Mouse (Mus musculus) liver, postnatal 0 days (tissue): ENCODE results near the gene 1600002K03Rik. TPM values are rescaled to one million over a fixed set of nuclear protein-coding genes. Genes with fewer than 3 reads are reported as not detected.

ENCODE experiments used
- ATAC-seq: fragments of 200-750 bp; cut with Nextera tagmentation; 2 replicates; pipeline ENCODE4 v1.8.0; 2017; ENCODE audit warnings: mild to moderate bottlenecking, moderate library complexity
- DNase-seq: peaks from one replicate; pipeline ENCODE4 v3.0.0-alpha.2; 2016
- H3K27ac ChIP-seq: fragments of 300-500 bp; sonication (generic); 2 replicates; pipeline ENCODE4 v1.5.1; 2014; ENCODE audit warnings: antibody characterized with exemption, moderate library complexity, mild to moderate bottlenecking, low read depth
- H3K27me3 ChIP-seq: fragments of 300-500 bp; sonication (generic); 2 replicates; pipeline ENCODE4 v1.6.1; 2014; ENCODE audit warnings: low read length, control low read depth, mixed read lengths; ENCODE audit not compliant: insufficient read depth
- H3K36me3 ChIP-seq: fragments of 300-500 bp; sonication (generic); replicated peaks from 2 replicates; pipeline ENCODE4 v1.6.1; 2014; ENCODE audit warnings: mild to moderate bottlenecking, control low read depth, low read length, moderate library complexity, mixed read lengths; ENCODE audit not compliant: insufficient read depth
- H3K4me1 ChIP-seq: fragments of 300-500 bp; sonication (generic); 2 replicates; pipeline ENCODE4 v1.6.1; 2014; ENCODE audit warnings: antibody characterized with exemption, mild to moderate bottlenecking, control low read depth; ENCODE audit not compliant: insufficient read depth
- H3K4me2 ChIP-seq: fragments of 300-500 bp; sonication (generic); 2 replicates; pipeline ENCODE4 v1.6.1; 2014; ENCODE audit warnings: low read depth, mild to moderate bottlenecking, low read length, moderate library complexity, mixed read lengths
- H3K4me3 ChIP-seq: fragments of 300-500 bp; sonication (generic); 2 replicates; pipeline ENCODE4 v1.5.1; 2014; ENCODE audit warnings: low read depth, low read length
- H3K9ac ChIP-seq: fragments of 300-500 bp; sonication (generic); replicated peaks from 2 replicates; pipeline ENCODE4 v1.6.1; 2014; ENCODE audit warnings: mild to moderate bottlenecking, moderate library complexity
- H3K9me3 ChIP-seq: fragments of 300-500 bp; sonication (generic); 2 replicates; pipeline ENCODE4 v1.6.1; 2016; ENCODE audit warnings: mild to moderate bottlenecking, control low read depth, low read length, mixed read lengths
- CTCF ChIP-seq: sonication (generic); IDR thresholded peaks from 2 replicates; pipeline ENCODE4 v1.5.1; 2016; ENCODE audit warnings: antibody characterized with exemption, low read depth
- EP300 ChIP-seq: IDR thresholded peaks from 2 replicates; pipeline ENCODE4 v1.6.1; 2016; ENCODE audit warnings: antibody characterized with exemption, low read depth, mild to moderate bottlenecking
- WGBS: fragments of 180-500 bp; shearing (Covaris S2); extraction: QIAGEN DNeasy Blood & Tissue Kit; methylation state at CpG from one replicate; pipeline ENCODE4 v1.1.7; 2014; ENCODE audit not compliant: insufficient replicate concordance; 5-methylcytosine and 5-hydroxymethylcytosine counted together
- polyA plus RNA-seq: library from polyadenylated mRNA; unstranded; fragments of >200 nt; fragmentation: Nextera tagmentation; extraction: Ambion mirVana; gene quantifications from 2 replicates; pipeline ENCODE4 v1.2.1, GENCODE M21; 2015

The 1600002K03Rik gene
- polyA plus RNA-seq, 1 experiment from 2014 or later, result 6.8 TPM

DNA sequence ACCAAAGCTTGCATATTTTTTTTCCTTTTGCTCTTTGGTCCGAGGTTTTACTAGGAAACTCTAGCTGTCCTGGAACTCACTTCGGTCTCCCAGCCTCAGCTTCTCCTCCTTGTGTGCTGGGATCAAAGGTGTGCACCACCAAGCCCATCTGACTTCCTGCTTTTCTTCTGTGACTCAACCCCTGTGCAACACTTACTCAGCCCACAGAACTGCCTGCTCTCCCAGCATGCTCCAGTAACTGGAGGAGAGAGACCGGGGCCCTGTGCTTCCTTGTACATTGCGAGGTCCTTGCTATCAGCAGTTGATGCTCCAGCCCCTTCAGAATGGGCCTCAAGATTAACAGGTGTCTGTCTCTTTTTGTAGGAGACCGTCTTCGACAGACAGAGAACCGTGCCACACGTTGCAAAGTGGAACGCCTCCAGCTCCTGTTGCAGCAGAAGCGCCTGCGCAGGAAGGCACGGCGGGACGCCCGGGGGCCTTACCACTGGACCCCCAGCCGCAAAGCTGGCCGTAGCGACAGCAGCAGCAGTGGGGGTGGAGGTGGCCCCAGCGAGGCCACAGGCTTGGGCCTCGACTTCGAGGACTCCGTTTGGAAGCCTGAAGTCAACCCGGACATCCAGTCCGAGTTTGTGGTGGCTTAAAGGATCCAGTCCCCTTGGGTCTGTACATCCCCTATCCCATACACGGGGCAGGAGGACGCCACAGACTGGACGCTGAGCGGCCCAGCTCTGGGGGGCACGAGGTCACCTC lies 16.6 kb upstream of the 1600002K03Rik start:
- peaks cover 76% of the 10 kb centered on the region for H3K4me1 ChIP-seq
- peak overlapping the region; percentile 92 for H3K27ac ChIP-seq
- no peak overlapping the region for H3K9ac ChIP-seq
- ATAC-seq, result no peak
- 80% methylated on average over 29 of the region's 29 CpGs for WGBS
- no peak overlapping the region for H3K4me2 ChIP-seq
- TF ChIP-seq CTCF (no peak), EP300 (no peak)
- H3K9me3 ChIP-seq, result no peaks in the 10 kb centered on the region
- H3K4me3 ChIP-seq, result no peak overlapping the region
- no peak for DNase-seq
- peaks cover 58% of the 10 kb centered on the region for H3K36me3 ChIP-seq
- H3K27me3 ChIP-seq, result no peaks in the 10 kb centered on the region

DNA sequence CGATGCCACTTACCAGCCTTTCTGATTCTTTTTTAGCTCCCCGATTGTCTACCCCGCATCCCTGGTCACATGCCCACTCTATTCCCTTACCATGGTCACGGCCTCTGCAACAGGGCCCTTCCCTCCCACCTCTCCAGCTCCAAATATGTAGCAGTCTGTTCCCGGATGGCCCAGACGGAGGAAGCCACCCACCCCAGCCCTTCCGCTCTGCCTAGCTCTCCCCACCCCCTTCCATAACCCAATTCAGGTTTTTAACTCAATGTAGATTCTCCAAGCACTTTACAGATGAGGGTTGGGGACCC lies 16.0 kb upstream of the 1600002K03Rik start:
- no peak for TF ChIP-seq CTCF
- no peak for TF ChIP-seq EP300

DNA sequence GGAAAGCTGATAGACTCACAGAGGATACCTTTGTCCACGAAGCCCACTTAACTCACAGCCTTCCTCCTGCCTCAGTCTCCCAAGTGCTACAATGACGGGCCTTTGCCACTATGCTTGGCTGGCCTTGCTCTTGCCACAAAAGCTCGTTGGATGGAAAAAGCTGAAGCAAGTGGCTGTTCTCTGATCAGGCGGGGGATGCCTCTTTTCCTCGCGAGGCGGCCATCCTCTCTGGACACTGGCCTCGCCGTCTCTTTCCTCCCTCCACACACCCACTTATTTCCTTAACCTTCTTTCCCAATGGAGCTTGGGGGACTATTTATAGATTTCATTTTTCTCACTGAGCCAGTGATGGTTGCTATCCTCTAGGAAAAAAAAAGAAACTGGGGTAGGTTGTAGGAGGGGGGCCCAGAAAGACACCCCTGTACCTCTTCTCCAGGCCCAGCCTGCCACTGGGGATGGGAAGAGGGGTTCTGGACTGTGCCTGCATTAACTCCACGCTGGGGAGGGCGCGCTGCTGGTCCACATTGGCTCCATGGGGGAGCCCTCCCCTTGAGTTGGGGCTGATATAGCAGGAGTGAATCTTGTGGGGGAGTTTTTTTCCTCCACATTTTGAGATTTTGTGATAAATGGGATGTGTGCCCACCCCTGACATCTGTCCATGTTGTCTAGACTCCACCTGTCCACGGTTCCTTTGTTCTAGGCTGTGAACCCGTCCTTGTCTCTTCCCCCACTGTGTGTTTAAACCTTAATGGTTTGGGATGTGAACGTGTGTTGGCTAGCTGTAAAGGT lies 15.4 kb upstream of the 1600002K03Rik start:
- no peak for TF ChIP-seq EP300
- TF ChIP-seq CTCF, result no peak
- H3K4me3 ChIP-seq, result no peak overlapping the region
- WGBS, result 64% methylated on average over 15 of the region's 15 CpGs
- H3K4me1 ChIP-seq, result peaks cover 82% of the 10 kb centered on the region
- H3K36me3 ChIP-seq, result peaks cover 54% of the 10 kb centered on the region
- no peak overlapping the region for H3K9ac ChIP-seq
- no peaks in the 10 kb centered on the region for H3K9me3 ChIP-seq
- peak overlapping the region; percentile 92 for H3K27ac ChIP-seq
- ATAC-seq, result no peak
- DNase-seq, result no peak
- H3K27me3 ChIP-seq, result no peaks in the 10 kb centered on the region
- peak overlapping the region; percentile 89; the same call in 1 of the 2 replicates for H3K4me2 ChIP-seq

More for the DNA sequence above, 16.0 kb upstream of the 1600002K03Rik start:
- Histone ChIP-seq H3K4me3 (no peak overlapping the region), H3K36me3 (peaks cover 54% of the 10 kb centered on the region), H3K27ac (peak overlapping the region; percentile 92), H3K4me1 (peaks cover 80% of the 10 kb centered on the region), H3K4me2 (no peak overlapping the region), H3K9me3 (no peaks in the 10 kb centered on the region), H3K9ac (no peak overlapping the region), H3K27me3 (no peaks in the 10 kb centered on the region)
- DNase-seq (no peak), ATAC-seq (no peak)
- WGBS, result 78% methylated on average over 7 of the region's 7 CpGs

DNA sequence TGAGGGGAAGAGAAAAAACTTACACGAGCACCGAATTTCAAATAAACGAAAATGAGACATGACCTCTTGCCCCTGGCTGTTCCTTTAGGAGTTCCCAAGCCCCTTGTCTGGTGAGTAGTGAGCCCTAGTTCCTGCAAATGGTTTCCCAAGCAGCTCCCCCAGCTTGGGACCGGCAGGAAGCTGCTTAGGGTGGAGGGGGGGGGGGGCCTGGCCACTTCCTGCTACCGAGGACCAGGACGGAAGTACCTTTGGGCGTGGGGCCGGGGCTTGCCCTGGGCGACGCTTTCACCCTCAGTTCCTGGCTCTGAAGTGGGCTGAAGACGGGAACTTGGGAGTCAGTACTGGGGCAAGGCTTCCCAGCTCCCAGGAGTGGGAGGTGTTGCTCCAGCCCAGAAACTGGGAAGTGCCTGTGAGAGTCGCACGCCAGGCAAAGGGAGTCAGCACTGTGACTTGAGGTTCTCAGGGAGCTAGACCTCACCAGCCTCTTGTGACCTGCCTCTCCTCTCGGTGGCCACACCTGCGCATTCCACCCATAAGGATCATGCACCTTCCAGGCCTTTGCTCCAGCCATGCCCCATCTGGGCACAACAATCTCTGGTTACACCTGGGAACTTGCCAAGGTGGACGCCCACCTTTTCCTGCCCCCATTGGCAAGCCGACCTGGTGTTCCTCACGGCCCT lies 14.3 kb upstream of the 1600002K03Rik start:
- no peaks in the 10 kb centered on the region for H3K9me3 ChIP-seq
- H3K27me3 ChIP-seq, result no peaks in the 10 kb centered on the region
- peak overlapping the region; percentile 53 for H3K9ac ChIP-seq
- TF ChIP-seq EP300 (0 out of 2 replicates have a peak, but pooled peaks have one; percentile 23), CTCF (no peak)
- peak overlapping the region; percentile 89 for H3K4me2 ChIP-seq
- peaks cover 81% of the 10 kb centered on the region for H3K4me1 ChIP-seq
- WGBS, result 7% methylated on average over 18 of the region's 18 CpGs
- H3K27ac ChIP-seq, result peak overlapping the region; percentile 92
- ATAC-seq, result no peak
- peaks cover 42% of the 10 kb centered on the region for H3K36me3 ChIP-seq
- H3K4me3 ChIP-seq, result peak overlapping the region; percentile 58; the same call in 1 of the 2 replicates
- peak; percentile 82 for DNase-seq

DNA sequence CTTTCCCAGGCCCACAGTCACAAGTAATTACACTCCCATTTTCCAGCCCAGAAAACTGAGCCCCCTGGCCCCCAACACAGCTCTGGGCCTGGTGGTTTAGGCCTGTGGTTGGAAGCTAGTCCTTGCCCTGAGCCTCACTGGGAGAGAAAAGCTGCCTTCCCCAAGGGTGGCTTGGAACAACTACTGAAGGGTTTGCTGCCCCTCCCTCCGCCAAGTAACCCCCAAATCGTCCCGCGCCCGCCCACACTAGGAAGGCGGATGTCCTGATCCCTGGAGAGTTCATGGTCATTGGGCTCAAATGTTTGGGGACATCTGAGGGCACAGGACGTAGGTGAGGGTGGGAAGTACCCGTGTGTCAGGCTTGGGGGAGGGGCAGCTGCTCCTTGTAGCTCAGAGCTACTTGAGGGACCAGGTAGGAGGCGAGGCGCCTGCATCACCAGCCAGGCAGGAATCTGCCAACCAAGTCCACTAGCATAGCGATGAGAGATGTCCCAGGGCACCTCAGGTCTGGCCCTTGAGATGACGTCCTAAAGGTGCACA lies 13.7 kb upstream of the 1600002K03Rik start:
- TF ChIP-seq CTCF, result no peak
- no peak for TF ChIP-seq EP300
- peaks cover 81% of the 10 kb centered on the region for H3K4me1 ChIP-seq
- H3K36me3 ChIP-seq, result peaks cover 36% of the 10 kb centered on the region
- ATAC-seq (no peak; the same call in 1 of the 2 replicates), DNase-seq (peak; percentile 59)
- WGBS, result 10% methylated on average over 12 of the region's 12 CpGs
- peak overlapping the region; percentile 89 for H3K4me2 ChIP-seq
- peak overlapping the region; percentile 53; the same call in 1 of the 2 replicates for H3K9ac ChIP-seq
- H3K9me3 ChIP-seq, result no peaks in the 10 kb centered on the region
- H3K4me3 ChIP-seq, result peak overlapping the region; percentile 58
- peak overlapping the region; percentile 92 for H3K27ac ChIP-seq
- no peaks in the 10 kb centered on the region for H3K27me3 ChIP-seq
